Mouse (Mus musculus): ENCODE measurements around the gene Selplg.

DNA sequence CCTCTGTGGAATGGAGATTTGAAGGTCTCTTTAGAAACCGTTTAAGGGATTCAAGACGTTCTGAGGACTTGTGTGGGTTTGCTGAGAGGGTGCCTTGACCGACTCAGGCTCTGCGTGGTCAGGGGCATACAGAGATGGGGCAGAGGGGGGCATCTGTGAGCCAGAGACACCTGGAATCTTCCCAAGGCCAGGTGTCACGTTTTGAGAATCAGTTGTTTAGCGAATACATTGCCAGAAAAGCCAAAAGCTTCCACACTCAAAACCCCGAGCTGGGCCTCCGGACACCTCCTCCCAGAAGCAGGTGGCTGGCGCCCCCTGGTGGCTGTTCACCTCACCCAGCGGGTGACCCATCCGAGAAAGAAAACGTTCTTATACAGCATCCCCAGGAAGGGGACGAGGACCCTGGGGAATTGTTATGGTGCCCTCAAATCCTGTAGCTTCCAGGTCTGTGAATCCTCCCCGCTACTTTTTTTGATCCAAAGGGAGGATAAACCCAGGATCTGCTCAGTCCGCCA is 16.7 kb downstream of the Selplg start:
- TF ChIP-seq CTCF (IDR thresholded peaks at IDR 0.05; ENCODE audit: borderline replicate concordance, insufficient read depth, low read depth, low read length): peak; percentile 86
- no peak for TF ChIP-seq POLR2A (IDR thresholded peaks at IDR 0.05; ENCODE audit: borderline replicate concordance, insufficient read depth, low read length)
